Mouse (Mus musculus) ZHBTc4 (cell line): ENCODE data around the gene Jak1.

ENCODE experiments used
- DNase-seq: peaks from one replicate; pipeline ENCODE4 v3.0.0-alpha.2; 2011; ENCODE audit warnings: low read depth, low spot score

The Jak1 gene

DNA sequence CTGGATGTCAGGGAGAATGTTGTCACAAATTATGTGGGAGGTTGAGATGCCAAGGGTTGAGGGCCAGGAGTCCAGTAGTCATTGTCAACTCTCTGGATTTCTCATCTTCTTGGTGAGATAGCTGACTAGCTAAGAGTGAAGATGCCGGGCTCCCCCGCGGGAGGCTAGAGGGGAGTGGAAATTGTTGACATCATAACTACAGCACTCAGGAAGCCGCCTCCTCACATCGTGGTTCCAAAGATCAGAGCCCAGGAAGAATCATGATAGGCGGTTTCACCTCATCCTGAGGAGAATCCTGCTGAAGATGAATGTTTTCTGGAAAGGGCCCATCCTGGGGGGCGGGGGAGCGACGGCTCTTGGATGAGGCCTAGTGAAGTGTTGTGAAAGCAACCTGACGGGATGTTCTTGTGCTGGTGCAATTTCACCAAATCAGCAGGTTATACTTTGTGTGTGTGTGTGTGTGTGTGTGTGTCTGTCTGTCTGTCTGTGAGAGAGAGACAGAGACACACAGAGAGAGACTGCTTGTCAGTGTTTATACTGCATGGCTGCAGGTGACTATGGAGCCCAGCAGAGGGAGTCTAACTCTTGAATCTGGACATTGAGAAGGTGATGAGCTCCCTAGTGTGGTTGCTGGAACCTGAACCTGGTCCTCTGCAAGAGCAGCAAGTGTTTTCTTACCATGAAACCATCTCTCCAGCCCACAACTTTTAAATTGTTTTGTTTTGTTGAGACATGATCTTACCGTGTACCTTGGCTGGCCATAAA, 118.0 kb downstream of the Jak1 start:
- DNase-seq = peak; percentile 45

DNA sequence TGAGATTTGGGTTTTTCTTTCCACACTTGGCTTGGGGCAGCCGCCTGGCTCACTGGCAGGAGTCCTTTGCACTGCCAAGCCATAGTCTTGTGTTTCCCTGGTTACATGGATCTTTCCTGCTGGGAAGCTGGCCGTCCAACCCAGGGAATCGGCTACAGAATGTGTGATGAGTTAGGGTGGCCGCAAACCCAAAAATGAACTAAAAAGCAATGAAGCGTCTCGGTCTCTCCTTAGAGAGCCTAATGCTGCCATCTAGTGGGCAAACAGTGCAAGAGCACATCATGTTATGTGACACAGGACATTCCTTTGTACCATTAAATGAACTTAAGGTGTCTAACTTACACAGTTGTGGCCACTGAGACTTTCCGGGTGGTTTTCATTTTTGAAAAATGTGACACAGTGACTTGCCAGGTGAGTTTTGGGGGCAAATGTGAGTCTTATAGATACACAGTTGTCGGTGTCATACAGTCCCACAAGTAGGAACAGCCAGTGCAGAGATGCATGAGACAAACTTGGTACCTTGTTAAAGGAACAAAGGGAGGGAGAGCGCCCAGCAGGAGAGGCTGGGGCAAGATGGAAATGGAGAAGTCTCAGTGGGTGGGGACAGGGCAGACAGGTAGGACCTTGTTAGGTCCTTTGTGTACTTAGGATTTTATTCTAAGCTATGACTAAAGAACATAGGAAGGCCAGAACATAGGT, 118.9 kb downstream of the Jak1 start:
- DNase-seq = peak; percentile 81

DNA sequence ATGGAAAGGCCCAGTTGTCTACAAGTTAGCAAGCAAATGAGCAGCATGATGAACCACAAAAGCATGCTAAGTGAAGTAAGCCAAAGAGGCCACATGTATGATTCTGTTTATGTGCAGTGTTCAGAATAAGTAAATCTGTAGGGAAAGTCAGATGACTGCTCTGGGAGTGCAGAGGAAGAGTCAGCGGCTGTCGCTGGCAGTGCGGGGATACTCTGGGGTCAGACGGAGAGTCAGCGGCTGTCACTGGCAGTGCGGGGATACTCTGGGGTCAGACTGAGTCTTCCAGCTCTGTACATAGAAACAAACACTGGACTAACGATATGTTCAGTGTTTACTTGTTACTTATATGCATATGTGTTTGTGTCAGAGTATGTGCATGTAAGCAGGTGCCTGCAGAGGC, 120.3 kb downstream of the Jak1 start:
- DNase-seq = no peak

DNA sequence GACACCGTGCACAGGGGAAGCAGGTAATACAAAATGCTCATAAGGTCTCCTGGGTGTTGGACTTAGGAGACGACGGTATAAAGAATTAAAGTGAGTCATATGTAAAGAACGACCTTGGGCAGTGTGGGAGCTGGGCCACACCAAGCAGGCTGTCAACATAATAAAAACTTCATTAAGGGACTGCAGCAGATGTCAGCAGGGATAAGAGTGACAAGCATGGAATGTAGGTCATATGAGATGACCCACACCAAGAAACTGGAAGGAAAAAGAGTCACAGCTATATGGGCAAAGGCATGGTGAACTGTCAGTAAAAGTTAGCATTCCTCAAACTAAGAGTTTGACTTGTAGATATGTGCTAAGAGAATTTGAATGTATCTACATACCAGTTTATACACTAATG, 120.7 kb downstream of the Jak1 start:
- no peak for DNase-seq

DNA sequence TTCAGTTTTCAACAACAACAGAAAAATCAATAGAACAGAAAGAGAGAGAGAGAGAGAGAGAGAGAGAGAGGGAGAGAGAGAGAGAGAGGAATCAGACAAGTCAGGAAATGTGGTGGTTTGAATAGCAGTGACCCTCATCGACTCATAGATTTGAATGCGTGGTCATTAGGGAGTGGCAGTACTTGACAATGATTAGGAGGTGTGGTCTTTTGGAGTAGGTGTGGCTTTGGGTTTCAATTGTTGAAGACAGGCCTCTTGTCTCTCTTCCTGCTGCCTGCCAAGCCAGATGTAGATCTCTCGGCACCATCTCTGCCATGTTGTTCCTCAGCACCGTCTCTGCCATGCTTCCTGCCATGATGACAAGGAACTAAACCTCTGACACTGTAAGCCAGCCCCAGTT, 121.2 kb downstream of the Jak1 start:
- peak; percentile 54 for DNase-seq

DNA sequence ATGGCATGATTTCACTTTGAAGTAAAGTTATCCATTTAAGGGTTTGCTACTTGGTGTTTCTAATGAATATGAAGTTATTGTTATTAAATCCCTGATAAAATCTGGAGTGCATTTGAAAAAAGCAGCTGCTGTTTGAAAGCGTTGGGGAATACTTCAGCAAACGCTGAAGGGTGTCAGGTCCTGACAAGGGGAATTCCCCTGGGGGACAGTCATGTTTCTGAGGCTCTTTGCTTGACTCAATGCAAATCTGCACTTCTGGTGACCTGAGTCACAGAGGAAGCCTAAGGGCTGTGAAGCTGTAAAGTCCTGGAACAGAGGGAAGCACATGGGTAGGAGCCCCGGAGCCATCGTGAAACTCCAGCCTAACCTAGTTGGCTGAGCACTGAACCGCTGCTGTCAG, 123.3 kb downstream of the Jak1 start:
- DNase-seq = no peak

DNA sequence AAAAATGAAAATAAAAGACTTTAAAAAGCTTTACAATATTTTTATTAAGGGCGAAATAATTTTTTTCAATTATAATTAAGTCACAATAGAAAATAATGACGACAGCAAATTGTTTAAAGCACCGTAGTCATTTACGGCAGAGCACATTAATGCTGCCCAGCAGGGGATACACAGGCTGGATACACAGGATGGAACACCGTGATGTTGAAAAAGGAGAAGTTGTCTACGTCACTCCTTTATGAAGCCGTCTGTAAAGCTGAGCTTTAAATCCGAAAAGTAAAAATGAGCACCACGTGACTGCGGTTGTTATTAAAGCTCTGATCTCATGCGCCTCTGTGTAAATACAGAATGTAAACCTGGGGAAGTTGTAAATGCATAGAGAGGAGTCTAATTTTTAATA, 127.1 kb downstream of the Jak1 start:
- no peak for DNase-seq

DNA sequence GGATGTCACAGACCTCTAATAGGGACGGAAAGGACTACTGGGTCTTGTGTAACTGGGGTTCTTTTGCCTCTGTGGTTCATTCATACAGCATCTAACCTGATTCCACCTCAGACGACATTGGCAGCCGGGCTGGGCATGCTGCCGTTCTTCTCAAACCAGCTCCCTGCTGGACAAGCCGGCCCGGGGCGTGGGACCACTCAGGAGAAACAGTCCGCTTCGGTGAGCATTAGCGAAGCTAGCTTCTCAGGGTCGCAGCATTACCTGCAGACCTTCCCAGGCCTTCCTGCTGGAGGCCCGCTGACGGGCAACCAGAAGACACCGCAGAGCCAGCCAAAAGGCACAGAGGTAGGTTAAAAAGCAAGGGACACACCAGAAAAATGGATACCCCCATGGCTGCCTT, 129.2 kb downstream of the Jak1 start:
- DNase-seq = no peak

DNA sequence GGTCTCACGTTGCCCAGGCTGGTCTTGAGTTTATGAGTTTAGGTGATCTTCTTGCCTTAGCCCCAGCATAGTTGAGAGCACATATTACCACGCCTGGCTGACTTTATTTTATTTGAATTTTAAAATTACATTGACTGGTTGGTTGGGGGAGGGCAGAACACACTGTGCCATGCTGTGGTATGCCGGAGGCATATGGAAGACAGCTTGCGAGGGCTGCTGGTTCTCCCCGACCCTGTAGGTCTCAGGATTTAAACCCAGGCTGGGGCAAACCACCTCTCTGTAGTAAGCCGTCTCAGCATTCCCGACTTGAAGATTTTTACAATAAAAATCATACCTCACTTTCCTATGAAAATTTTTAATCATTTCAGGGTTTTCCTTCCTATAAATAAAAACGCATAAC, 130.1 kb downstream of the Jak1 start:
- no peak for DNase-seq

DNA sequence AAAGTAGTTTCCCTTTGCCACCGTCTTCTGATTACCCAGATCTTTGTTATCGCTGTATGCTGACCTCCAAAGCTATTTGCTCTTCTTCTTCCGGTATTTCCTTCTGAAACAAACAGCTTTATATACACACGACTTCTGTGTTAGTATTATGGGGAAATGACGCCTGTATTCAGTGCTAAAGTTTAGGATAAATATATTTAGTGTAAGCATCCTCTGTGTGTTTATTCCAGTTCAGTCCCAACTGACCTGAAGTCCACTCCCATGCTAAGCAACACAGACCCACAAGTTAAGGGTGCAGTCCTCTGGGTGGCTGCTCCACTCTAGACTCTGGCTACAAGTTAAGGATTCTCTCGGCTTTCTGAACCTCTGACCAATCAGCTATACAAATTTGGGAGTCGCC, 144.1 kb downstream of the Jak1 start:
- DNase-seq = no peak

DNA sequence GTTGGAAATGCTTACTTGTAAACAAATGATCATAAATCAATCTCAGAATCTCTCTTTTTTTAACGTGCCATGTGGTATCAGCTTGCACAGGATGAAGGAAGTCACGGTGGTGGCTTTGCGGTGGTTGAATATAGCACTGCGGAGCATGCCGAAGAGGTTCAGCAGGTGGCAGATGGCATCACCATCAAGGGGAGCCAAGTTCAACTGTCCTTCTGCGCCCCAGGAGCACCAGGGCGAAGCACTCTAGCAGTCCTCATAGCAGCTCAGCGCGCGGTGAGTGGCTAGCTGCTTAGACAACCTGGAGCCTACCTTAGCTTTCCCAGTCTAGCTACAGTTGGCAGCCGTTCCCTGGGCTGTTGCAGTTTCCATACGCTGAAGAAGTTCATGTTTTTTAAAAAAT, 158.0 kb downstream of the Jak1 start:
- DNase-seq = no peak
